Mouse (Mus musculus): ENCODE measurements around the gene Mxd1.
A peak's percentile ranks its signal among the peaks of the same experiment; 100 is the strongest.

Gene Mxd1

DNA sequence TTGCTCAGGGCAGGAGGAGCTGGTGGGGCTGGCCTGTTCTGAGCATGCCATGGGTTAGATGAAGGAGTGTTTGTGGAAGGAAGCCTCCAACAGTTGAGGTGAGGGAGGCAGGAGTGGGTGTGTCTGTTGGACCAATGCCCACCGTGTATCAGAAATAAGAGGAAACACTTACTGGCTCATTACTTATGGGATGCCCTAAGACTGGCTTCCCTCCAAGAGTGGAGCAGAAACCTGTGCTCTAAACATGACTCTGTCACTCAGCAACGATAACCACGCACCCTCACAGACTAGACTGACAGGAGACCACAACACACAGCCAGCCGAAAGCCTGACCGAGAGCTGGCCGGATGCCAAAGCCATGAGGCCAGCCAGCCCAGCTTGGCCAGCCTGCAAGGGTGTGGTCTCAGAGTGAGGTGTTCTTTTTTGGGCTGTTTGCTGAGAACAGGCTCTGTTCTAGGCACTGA, 69.0 kb downstream of the Mxd1 start:
- peak; percentile 78 for DNase-seq (ENCODE audit: low read depth, low spot score)

DNA sequence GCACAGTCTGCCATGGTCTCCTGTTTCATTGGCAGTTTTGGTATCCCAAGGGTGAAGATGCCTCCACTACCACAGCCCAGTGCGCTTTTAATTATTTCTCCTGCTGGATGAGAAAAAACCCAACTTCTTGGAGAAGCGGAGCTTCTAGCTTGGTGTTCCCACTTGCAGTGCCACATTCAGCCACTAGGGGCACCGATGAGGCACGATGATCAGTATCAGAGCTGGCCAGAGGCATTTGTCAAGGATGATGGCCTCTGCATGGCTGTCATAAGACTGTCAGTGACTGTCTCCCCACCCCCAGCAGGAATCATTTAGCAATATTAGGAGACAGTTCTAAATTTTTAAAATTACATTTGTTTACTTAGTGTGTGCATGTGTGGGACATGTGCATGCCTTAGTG, 69.8 kb downstream of the Mxd1 start:
- DNase-seq (ENCODE audit: low read depth, low spot score) = peak; percentile 85

DNA sequence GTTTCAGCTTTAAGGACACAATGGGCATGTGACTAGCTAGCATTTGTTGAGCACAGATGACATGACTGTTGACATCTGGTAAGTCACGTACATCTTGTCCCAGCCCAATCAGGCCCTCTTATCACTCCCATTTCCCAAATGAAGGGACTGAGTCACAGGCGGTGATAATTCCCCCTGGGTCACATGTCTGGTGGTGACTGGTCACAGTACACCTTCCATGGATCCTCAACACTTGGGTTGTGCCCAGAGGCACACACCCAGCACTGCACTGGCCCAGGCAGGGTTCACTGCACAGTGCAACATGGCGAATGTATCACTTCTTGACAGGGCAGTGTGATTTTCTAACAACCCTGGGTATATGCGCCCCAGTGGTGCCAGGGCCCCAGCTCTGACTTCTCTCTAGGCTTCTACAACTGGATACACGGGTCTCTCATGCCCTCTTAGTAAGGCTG, 70.2 kb downstream of the Mxd1 start:
- DNase-seq (ENCODE audit: low read depth, low spot score) = no peak
